Mouse (Mus musculus) bone marrow, adult 2 months (tissue): ENCODE data around the gene Tiprl. TPM values are rescaled to one million over a fixed set of nuclear protein-coding genes. Genes with fewer than 3 reads are reported as not detected.

Experiments
- H3K27ac ChIP-seq: fragments of 200-500 bp; 2 replicates; pipeline ENCODE4 v1.5.1; 2012; ENCODE audit warnings: low read depth, mild to moderate bottlenecking, control low read depth, inconsistent platforms, low read length; ENCODE audit not compliant: control insufficient read depth, poor library complexity, insufficient read depth
- H3K4me1 ChIP-seq: fragments of 200-500 bp; 2 replicates; pipeline ENCODE4 v1.6.1; 2011; ENCODE audit warnings: low read length; ENCODE audit not compliant: control insufficient read depth, insufficient read depth
- H3K4me3 ChIP-seq: fragments of 200-500 bp; replicated peaks from 2 replicates; pipeline ENCODE3; 2011; ENCODE audit warnings: mild to moderate bottlenecking, low read depth, low read length, control low read depth; ENCODE audit not compliant: control insufficient read depth
- CTCF ChIP-seq: fragments of 200-500 bp; IDR thresholded peaks from 2 replicates; pipeline ENCODE4 v1.5.1; 2011; ENCODE audit warnings: low read length, control low read depth; ENCODE audit not compliant: control insufficient read depth, insufficient read depth
- POLR2A ChIP-seq: fragments of 200-500 bp; IDR thresholded peaks from 2 replicates; pipeline ENCODE4 v1.6.1; 2011; ENCODE audit warnings: low read depth, mild to moderate bottlenecking, control low read depth, low read length, borderline replicate concordance; ENCODE audit not compliant: control insufficient read depth
- whole genome bisulfite sequencing: fragments of 180-500 bp; shearing (Covaris S2); methylation state at CpG from one replicate; pipeline ENCODE4 v1.1.7; 2018; 5-methylcytosine and 5-hydroxymethylcytosine counted together
- polyA plus RNA-seq: library from polyadenylated mRNA; stranded (reverse); fragments of >200 nt; gene quantifications from 2 replicates; pipeline ENCODE4 v1.2.4, GENCODE M21; 2011; ENCODE audit warnings: low replicate concordance; ENCODE audit not compliant: missing spikeins, insufficient read depth, insufficient read length

Tiprl gene
- polyA plus RNA-seq, 1 experiment: 19.4 TPM

- 44% methylated on average over 11 of the region's 11 CpGs for WGBS
- Histone ChIP-seq H3K4me3 (no peak overlapping the region), H3K4me1 (no peaks in the 10 kb centered on the region), H3K27ac (no peak overlapping the region)
- TF ChIP-seq CTCF (peak; percentile 55; the same call in 1 of the 2 replicates), POLR2A (no peak)
Observed at GRCm38 (mm10) chr1:165252027-165252671, 15.4 kb upstream of the Tiprl start.

DNA sequence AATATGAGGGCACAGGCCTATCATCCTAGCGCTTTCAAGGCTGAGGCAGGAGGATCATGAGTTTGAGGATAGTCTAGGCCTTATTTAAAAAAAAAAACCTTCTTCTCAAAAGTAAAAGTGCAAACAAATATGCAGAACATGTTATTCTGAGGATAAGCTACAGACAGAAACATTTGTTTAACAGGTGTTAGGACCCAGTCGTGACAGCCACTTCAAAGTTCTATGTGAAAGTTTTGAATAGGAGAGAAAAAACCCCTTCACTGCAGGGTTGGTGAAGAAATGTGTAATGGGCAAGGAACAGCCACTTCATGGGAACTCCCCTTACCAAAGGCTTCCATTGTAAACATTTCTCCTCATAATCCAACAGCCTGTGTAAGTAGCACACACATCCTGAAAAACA, 13.8 kb upstream of the Tiprl start:
- Histone ChIP-seq H3K4me3 (no peak overlapping the region), H3K27ac (no peak overlapping the region), H3K4me1 (no peaks in the 10 kb centered on the region)
- WGBS: 87% methylated on average over 2 of the region's 2 CpGs
- TF ChIP-seq POLR2A (no peak), CTCF (no peak)

GRCm38 (mm10) chr1:165248842-165249241, 12.0 kb upstream of the Tiprl start:
- no peak overlapping the region for H3K4me3 ChIP-seq
- WGBS: 46% methylated on average over 4 of the region's 4 CpGs
- TF ChIP-seq POLR2A (no peak), CTCF (no peak)
- no peaks in the 10 kb centered on the region for H3K4me1 ChIP-seq
- no peak overlapping the region for H3K27ac ChIP-seq

DNA sequence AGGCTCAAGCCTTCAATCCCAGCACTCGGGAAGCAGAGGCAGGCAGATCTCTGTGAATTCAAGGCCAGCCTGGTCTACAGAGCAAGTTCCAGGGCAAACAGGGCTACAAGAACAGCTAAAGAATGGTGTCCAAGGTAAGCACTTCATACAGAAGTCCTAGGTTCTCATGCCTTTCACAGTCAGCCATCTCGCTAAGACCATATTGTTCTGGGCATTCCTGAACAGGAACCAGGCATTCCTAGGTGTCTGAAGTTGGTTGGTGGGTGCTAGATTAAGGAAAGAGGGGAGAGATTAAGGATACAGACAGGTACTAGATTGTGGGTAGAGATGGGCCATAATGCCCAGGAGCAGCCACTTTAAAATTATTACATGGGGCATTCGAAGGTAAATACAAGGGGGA, 11.0 kb upstream of the Tiprl start:
- WGBS: 76% methylated on average over 3 of the region's 3 CpGs
- Histone ChIP-seq H3K27ac (no peak overlapping the region), H3K4me1 (no peaks in the 10 kb centered on the region), H3K4me3 (no peak overlapping the region)
- TF ChIP-seq CTCF (no peak), POLR2A (no peak)

DNA sequence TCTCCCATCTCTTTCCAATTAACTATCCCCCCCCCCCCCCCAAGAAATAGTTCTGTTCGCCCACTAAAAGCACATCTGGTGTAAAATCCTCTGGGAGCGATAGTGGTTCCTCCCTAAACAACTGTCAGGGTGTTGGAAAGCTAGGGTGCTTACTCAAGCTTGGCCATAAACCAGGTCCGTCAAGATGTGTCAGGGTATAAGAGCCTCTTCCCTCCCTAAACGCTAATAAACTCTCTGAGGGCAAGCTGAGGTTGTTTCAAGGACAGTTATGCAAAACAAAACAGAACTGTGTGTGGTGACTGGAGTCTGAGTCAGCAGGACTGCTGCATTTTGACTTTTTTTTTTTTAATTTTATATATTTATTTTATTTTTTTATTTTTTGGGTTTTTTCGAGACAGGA, 10.3 kb upstream of the Tiprl start:
- 61% methylated on average over 5 of the region's 5 CpGs for WGBS
- H3K4me3 ChIP-seq: no peak overlapping the region
- no peak overlapping the region for H3K27ac ChIP-seq
- no peaks in the 10 kb centered on the region for H3K4me1 ChIP-seq
- no peak for TF ChIP-seq POLR2A
- TF ChIP-seq CTCF: no peak

- TF ChIP-seq POLR2A: no peak
- TF ChIP-seq CTCF: no peak
- H3K27ac ChIP-seq: no peak overlapping the region
Observed at GRCm38 (mm10) chr1:165246587-165246986, 9.8 kb upstream of the Tiprl start.

GRCm38 (mm10) chr1:165235846-165236245, 950 bp downstream of the Tiprl start:
- H3K27ac ChIP-seq: no peak overlapping the region
- 11% methylated on average over 10 of the region's 10 CpGs for WGBS

More at GRCm38 (mm10) chr1:165246587-165246986, 9.8 kb upstream of the Tiprl start:
- WGBS: 75% methylated on average over 5 of the region's 5 CpGs
- no peak overlapping the region for H3K4me3 ChIP-seq
- H3K4me1 ChIP-seq: no peaks in the 10 kb centered on the region

DNA sequence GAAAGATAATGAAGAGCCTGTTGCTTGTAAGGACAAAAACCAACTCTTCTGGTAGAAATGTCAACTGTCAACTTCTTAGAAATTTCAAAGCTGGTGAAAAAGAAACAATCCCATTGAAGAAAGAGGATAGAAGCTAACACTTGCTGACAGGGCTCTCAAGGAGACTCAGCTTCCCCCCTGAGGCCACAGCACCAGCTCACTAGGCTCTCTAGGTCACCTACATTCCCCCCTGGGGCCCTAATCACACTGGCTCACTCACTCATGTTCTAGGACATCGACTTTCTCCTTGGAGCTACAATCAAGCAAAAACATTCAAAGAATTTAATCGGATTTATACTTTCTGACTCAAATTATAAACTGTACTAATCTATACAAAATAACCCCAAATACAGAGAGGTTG, 3.0 kb downstream of the Tiprl start:
- Histone ChIP-seq H3K27ac (no peak overlapping the region), H3K4me1 (no peaks in the 10 kb centered on the region), H3K4me3 (no peak overlapping the region)
- 75% methylated on average over 2 of the region's 2 CpGs for WGBS
- TF ChIP-seq CTCF (no peak), POLR2A (no peak)

More at GRCm38 (mm10) chr1:165235846-165236245, 950 bp downstream of the Tiprl start:
- Histone ChIP-seq H3K4me1 (no peaks in the 10 kb centered on the region), H3K4me3 (peak overlapping the region; percentile 92)
- TF ChIP-seq CTCF: no peak
- TF ChIP-seq POLR2A: no peak

DNA sequence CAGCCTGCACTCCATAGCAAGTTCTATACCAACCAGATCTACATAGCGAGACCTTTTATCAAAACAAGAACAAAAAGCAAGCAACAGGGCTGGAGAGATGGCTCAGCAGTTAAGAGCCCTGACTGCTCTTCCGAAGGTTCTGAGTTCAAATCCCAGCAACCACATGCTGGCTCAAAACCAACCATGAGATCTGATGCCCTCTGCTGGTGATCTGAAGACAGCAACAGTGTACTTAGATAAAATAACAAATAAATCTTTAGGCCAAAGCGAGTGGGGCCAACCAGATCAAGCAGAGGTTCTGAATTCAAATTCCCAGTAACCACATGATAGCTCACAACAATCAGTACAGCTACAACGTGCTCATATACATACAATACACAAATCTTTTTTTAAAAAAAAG, 6.1 kb downstream of the Tiprl start:
- WGBS: 88% methylated on average over 4 of the region's 4 CpGs
- no peak overlapping the region for H3K4me3 ChIP-seq
- no peaks in the 10 kb centered on the region for H3K4me1 ChIP-seq
- H3K27ac ChIP-seq: no peak overlapping the region
- no peak for TF ChIP-seq POLR2A
- no peak for TF ChIP-seq CTCF
